Mouse (Mus musculus): ENCODE measurements around the gene Btbd35f5. TPM values are rescaled to one million over a fixed set of nuclear protein-coding genes. Genes with fewer than 3 reads are reported as not detected.
"Not testable (repeated sequence)": the region's sequence is repeated elsewhere in the genome, so short reads cannot be mapped to it uniquely, and the experiment has no call there.

Gene Btbd35f5
- not detected in 2 replicates for polyA plus RNA-seq (2016; fragmentation: Nextera tagmentation; extraction: Ambion mirVana)

DNA sequence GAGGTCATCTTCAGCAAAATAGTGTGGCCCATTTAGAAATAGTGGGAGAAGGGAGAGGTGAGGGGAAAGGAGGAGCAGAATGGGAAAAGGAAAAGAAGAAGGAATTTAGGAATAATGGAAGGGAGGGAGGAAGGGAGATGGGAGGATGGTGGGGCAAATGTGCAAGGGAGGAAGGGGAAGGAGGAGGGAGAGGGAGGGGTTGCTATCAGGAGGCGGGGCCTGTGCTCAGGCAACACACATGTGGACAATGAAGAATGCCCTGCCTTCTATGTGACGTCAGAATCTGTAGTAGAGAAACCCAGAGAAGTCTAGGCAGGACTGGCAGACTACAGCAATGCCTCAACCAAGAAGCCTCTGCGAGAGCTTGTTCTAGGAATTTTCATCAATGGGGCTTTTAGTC lies at the start of gene Btbd35f5:
Gene Btbd35f5 (plus strand): TSS at position 301 of the 400 bp plus-strand sequence.
- H3K4me3 ChIP-seq; H3K27me3 ChIP-seq (ENCODE audit: insufficient read depth, poor library complexity, severe bottlenecking); DNase-seq (ENCODE audit: low spot score); H3K36me3 ChIP-seq; H3K4me1 ChIP-seq; H3K27ac ChIP-seq; H3K9me3 ChIP-seq: not testable (repeated sequence)
- WGBS: no CpG with 5 or more reads among the region's 3 CpGs

DNA sequence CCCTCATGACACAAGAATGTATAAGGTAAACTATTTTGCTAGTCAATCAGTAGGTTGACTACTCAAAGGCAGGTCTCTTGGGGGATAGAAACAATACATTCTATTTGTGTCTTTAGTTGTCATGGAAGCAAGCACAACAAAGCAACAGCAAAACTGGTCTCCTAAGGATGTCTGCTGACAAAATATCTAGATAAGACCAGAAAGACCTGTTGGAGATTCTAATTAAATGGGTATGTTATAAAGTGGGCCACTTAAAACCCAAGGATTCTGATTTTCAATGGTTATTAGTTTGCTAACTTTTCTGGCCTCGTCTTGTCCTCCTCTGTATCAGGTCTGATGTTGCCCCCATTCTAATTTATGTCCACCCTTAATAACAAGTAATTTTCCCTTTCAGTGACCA lies 32.2 kb upstream of the Btbd35f5 start, which contains the start of gene Gm21789:
Gene Gm21789 (plus strand): TSS at position 301 of the 400 bp plus-strand sequence.
- H3K9me3 ChIP-seq; H3K27me3 ChIP-seq (ENCODE audit: insufficient read depth, poor library complexity, severe bottlenecking); H3K36me3 ChIP-seq; H3K4me1 ChIP-seq; DNase-seq (ENCODE audit: low spot score); H3K27ac ChIP-seq; H3K4me3 ChIP-seq: not testable (repeated sequence)
- WGBS: no CpG with 5 or more reads among the region's 1 CpGs

Other genes starting within 250 kb of the Btbd35f5 start
- not detected in 2 replicates for gene Btbd35f21, start 247.8 kb upstream of the Btbd35f5 start, polyA plus RNA-seq (2016; fragmentation: Nextera tagmentation; extraction: Ambion mirVana)
- gene Btbd35f30, start 79.3 kb upstream of the Btbd35f5 start, polyA plus RNA-seq (2016; fragmentation: Nextera tagmentation; extraction: Ambion mirVana): not detected in 2 replicates
- gene Gm21789, start 32.1 kb upstream of the Btbd35f5 start, polyA plus RNA-seq (2016; fragmentation: Nextera tagmentation; extraction: Ambion mirVana): not detected in 2 replicates

Data from heart, embryonic 10.5 days (tissue).